In genomic region chr1:187907407-187907806, GRCm38 (mm10) we compare ENCODE assay signal across 22 mouse cellular contexts.
DNase-seq lines count a peak whose midpoint lies in the region; ATAC-seq lines count a peak whose summit lies in the region.
"Had no signal": no experiment of that assay in that cellular context is flagged by ENCODE, and none has a peak within 500 bp of the region (broad histone marks: within the 10 kb centered on the region; RNA-seq: fewer than 3 reads in every experiment).

No protein-coding gene starts in this region.

- H3K27ac ChIP-seq in heart, embryonic 13.5 days (replicated peaks): peak overlapping the region; percentile 87
- no peak overlapping the region for H3K27ac ChIP-seq in midbrain, embryonic 11.5 days (ENCODE audit: low read depth, low read length)
- H3K27ac ChIP-seq in midbrain, embryonic 16.5 days (ENCODE audit: low read length): no peak overlapping the region
- H3K27ac ChIP-seq: embryonic facial prominence, embryonic 12.5 days; forebrain, embryonic 13.5 days; hindbrain, embryonic 12.5 days; liver, embryonic 15.5 days; lung, embryonic 15.5 days; stomach, postnatal 0 days had no signal

- no peak overlapping the region for H3K4me3 ChIP-seq in heart, embryonic 13.5 days
- H3K4me3 ChIP-seq in midbrain, embryonic 11.5 days (ENCODE audit: low read depth, low read length): no peak overlapping the region
- H3K4me3 ChIP-seq in midbrain, embryonic 16.5 days (ENCODE audit: low read depth, low read length): no peak overlapping the region
- H3K4me3 ChIP-seq: embryonic facial prominence, embryonic 12.5 days; erythroblast, embryonic 14.5 days; forebrain, embryonic 13.5 days; hindbrain, embryonic 12.5 days; liver, embryonic 15.5 days; lung, embryonic 15.5 days had no signal

- H3K9me3 ChIP-seq in heart, embryonic 13.5 days: no peaks in the 10 kb centered on the region
- no peaks in the 10 kb centered on the region for H3K9me3 ChIP-seq in midbrain, embryonic 11.5 days (ENCODE audit: control insufficient read depth, low read length)
- no peaks in the 10 kb centered on the region for H3K9me3 ChIP-seq in midbrain, embryonic 16.5 days (replicated peaks; ENCODE audit: control insufficient read depth, low read length, poor library complexity, severe bottlenecking)
- H3K9me3 ChIP-seq: embryonic facial prominence, embryonic 12.5 days; forebrain, embryonic 13.5 days; hindbrain, embryonic 12.5 days; liver, embryonic 15.5 days; lung, embryonic 15.5 days had no signal

- ATAC-seq in heart, embryonic 13.5 days (ENCODE audit: extremely low read depth, insufficient number of reproducible peaks, low FRiP score, low TSS enrichment): no peak
- ATAC-seq in midbrain, embryonic 11.5 days (ENCODE audit: low FRiP score): peak; percentile 45; the same call in 1 of the 2 replicates
- no peak for ATAC-seq in midbrain, embryonic 16.5 days
- ATAC-seq: activated CD4-positive, CD25-positive, alpha-beta regulatory T cell, adult 4 months; forebrain, embryonic 13.5 days; intestine, postnatal 0 days had no signal

- whole genome bisulfite sequencing in heart, embryonic 13.5 days: 61% methylated on average over 7 of the region's 7 CpGs
- WGBS in midbrain, embryonic 11.5 days: 60% methylated on average over 7 of the region's 7 CpGs
- WGBS in midbrain, embryonic 16.5 days: 56% methylated on average over 7 of the region's 7 CpGs

- H3K4me1 ChIP-seq in heart, embryonic 13.5 days: peaks cover 39% of the 10 kb centered on the region
- peaks cover 7% of the 10 kb centered on the region; the same call in 1 of the 2 replicates for H3K4me1 ChIP-seq in midbrain, embryonic 11.5 days (ENCODE audit: control insufficient read depth, insufficient read depth, low read length)
- no peaks in the 10 kb centered on the region for H3K4me1 ChIP-seq in midbrain, embryonic 16.5 days (ENCODE audit: control insufficient read depth, insufficient read depth, low read length)
- H3K4me1 ChIP-seq: liver, embryonic 15.5 days had no signal

- intact Hi-C loops in heart, postnatal 10 days (cut with DNase I): no loop called here

- DNase-seq in embryo, embryonic 10 days (ENCODE audit: low spot score): peak; percentile 23
- no peak for DNase-seq in embryo, embryonic 9.5 days (ENCODE audit: extremely low spot score)
- no peak for DNase-seq in heart, postnatal 10 days
- DNase-seq in midbrain, embryonic 11.5 days (ENCODE audit: low spot score, missing footprints): peak; percentile 85
- DNase-seq in thymus, postnatal 36 days: no peak
- no peak for DNase-seq in lung, postnatal 25 days (ENCODE audit: low spot score)
- DNase-seq: adrenal gland, postnatal 10 days; cerebellum, adult 8-10 months; cerebellum, postnatal 36 days; right cerebral cortex, postnatal 14 days; thymus, adult 2 months had no signal

- no peaks in the 10 kb centered on the region for H3K27me3 ChIP-seq in heart, embryonic 13.5 days (replicated peaks)
- no peaks in the 10 kb centered on the region for H3K27me3 ChIP-seq in midbrain, embryonic 11.5 days (ENCODE audit: control insufficient read depth, insufficient read depth, low read length)
- no peaks in the 10 kb centered on the region for H3K27me3 ChIP-seq in midbrain, embryonic 16.5 days (ENCODE audit: control insufficient read depth, insufficient read depth, low read depth, low read length)
- H3K27me3 ChIP-seq: embryonic facial prominence, embryonic 12.5 days; forebrain, embryonic 13.5 days; hindbrain, embryonic 12.5 days; liver, embryonic 15.5 days; lung, embryonic 15.5 days had no signal

- no peaks in the 10 kb centered on the region for H3K36me3 ChIP-seq in heart, embryonic 13.5 days
- H3K36me3 ChIP-seq in midbrain, embryonic 11.5 days (ENCODE audit: control insufficient read depth, insufficient read depth, low read length): no peaks in the 10 kb centered on the region
- H3K36me3 ChIP-seq in midbrain, embryonic 16.5 days (ENCODE audit: control insufficient read depth, insufficient read depth, low read length): no peaks in the 10 kb centered on the region
- H3K36me3 ChIP-seq: embryonic facial prominence, embryonic 12.5 days; hindbrain, embryonic 12.5 days; liver, embryonic 15.5 days; lung, embryonic 15.5 days had no signal

- H3K4me2 ChIP-seq in heart, embryonic 13.5 days: no peak overlapping the region
- H3K4me2 ChIP-seq in midbrain, embryonic 11.5 days: no peak overlapping the region
- H3K4me2 ChIP-seq in midbrain, embryonic 16.5 days (ENCODE audit: low read length): no peak overlapping the region
- H3K4me2 ChIP-seq: embryonic facial prominence, embryonic 12.5 days; forebrain, embryonic 13.5 days; hindbrain, embryonic 12.5 days; liver, embryonic 15.5 days; lung, embryonic 15.5 days had no signal

- H3K9ac ChIP-seq in heart, embryonic 13.5 days: peak overlapping the region; percentile 58; the same call in 1 of the 2 replicates
- H3K9ac ChIP-seq in midbrain, embryonic 11.5 days (ENCODE audit: low read length): no peak overlapping the region
- H3K9ac ChIP-seq in midbrain, embryonic 16.5 days (ENCODE audit: low read depth, low read length): no peak overlapping the region
- H3K9ac ChIP-seq: embryonic facial prominence, embryonic 12.5 days; forebrain, embryonic 13.5 days; hindbrain, embryonic 12.5 days; liver, embryonic 15.5 days; lung, embryonic 15.5 days had no signal

Comparison
In these comparisons a context has a peak if more than half of its experiments do, and no peak if none do; other contexts are left out.
1. DNase-seq: peak in embryo, embryonic 10 days (single experiment) and midbrain, embryonic 11.5 days (single experiment); none in embryo, embryonic 9.5 days (single experiment), heart, postnatal 10 days (0 of 2), thymus, postnatal 36 days (0 of 2) and lung, postnatal 25 days (single experiment).